Mouse (Mus musculus): ENCODE results near the gene Slc25a31. TPM values are rescaled to one million over a fixed set of nuclear protein-coding genes. Genes with fewer than 3 reads are reported as not detected.

Gene Slc25a31
- polyA plus RNA-seq, 1 experiment from 2014 or later = not detected

GRCm38 (mm10) chr3:40695162-40695561 is 13.5 kb upstream of the Slc25a31 start:
- H3K9me3 ChIP-seq (replicated peaks; ENCODE audit: control insufficient read depth, low read length) = no peaks in the 10 kb centered on the region
- ATAC-seq (ENCODE audit: low read depth) = no peak
- H3K27ac ChIP-seq (ENCODE audit: low read length) = no peak overlapping the region
- H3K4me1 ChIP-seq (ENCODE audit: control insufficient read depth, low read depth, low read length) = no peaks in the 10 kb centered on the region
- H3K4me3 ChIP-seq (ENCODE audit: low read depth, low read length) = no peak overlapping the region
- 82% methylated on average over 2 of the region's 2 CpGs for WGBS (ENCODE audit: insufficient replicate concordance)
- H3K4me2 ChIP-seq (ENCODE audit: low read depth, low read length) = no peak overlapping the region
- no peaks in the 10 kb centered on the region for H3K36me3 ChIP-seq (ENCODE audit: control insufficient read depth, insufficient read depth)
- no peak overlapping the region for H3K9ac ChIP-seq (ENCODE audit: low read depth, low read length)
- H3K27me3 ChIP-seq (ENCODE audit: control insufficient read depth, insufficient read depth, low read depth, low read length) = no peaks in the 10 kb centered on the region

- Histone ChIP-seq H3K4me3 (ENCODE audit: low read depth, low read length) (no peak overlapping the region), H3K4me2 (ENCODE audit: low read depth, low read length) (no peak overlapping the region), H3K36me3 (ENCODE audit: control insufficient read depth, insufficient read depth) (no peaks in the 10 kb centered on the region), H3K9me3 (replicated peaks; ENCODE audit: control insufficient read depth, low read length) (no peaks in the 10 kb centered on the region), H3K9ac (ENCODE audit: low read depth, low read length) (no peak overlapping the region), H3K4me1 (ENCODE audit: control insufficient read depth, low read depth, low read length) (no peaks in the 10 kb centered on the region), H3K27ac (ENCODE audit: low read length) (no peak overlapping the region), H3K27me3 (ENCODE audit: control insufficient read depth, insufficient read depth, low read depth, low read length) (no peaks in the 10 kb centered on the region)
- WGBS (ENCODE audit: insufficient replicate concordance) = 49% methylated on average over 3 of the region's 3 CpGs
- no peak for ATAC-seq (ENCODE audit: low read depth)
Measured at GRCm38 (mm10) chr3:40698834-40699233, 9.8 kb upstream of the Slc25a31 start.

- no peak overlapping the region for H3K4me3 ChIP-seq (ENCODE audit: low read depth, low read length)
- H3K4me1 ChIP-seq (ENCODE audit: control insufficient read depth, low read depth, low read length) = no peaks in the 10 kb centered on the region
- no peaks in the 10 kb centered on the region for H3K36me3 ChIP-seq (ENCODE audit: control insufficient read depth, insufficient read depth)
- no peaks in the 10 kb centered on the region for H3K9me3 ChIP-seq (replicated peaks; ENCODE audit: control insufficient read depth, low read length)
- H3K27me3 ChIP-seq (ENCODE audit: control insufficient read depth, insufficient read depth, low read depth, low read length) = no peaks in the 10 kb centered on the region
- no peak overlapping the region for H3K9ac ChIP-seq (ENCODE audit: low read depth, low read length)
- ATAC-seq (ENCODE audit: low read depth) = peak; percentile 87
- no peak overlapping the region for H3K4me2 ChIP-seq (ENCODE audit: low read depth, low read length)
- no peak overlapping the region for H3K27ac ChIP-seq (ENCODE audit: low read length)
- WGBS (ENCODE audit: insufficient replicate concordance) = 51% methylated on average over 5 of the region's 5 CpGs
Measured at GRCm38 (mm10) chr3:40704816-40705430, 3.7 kb upstream of the Slc25a31 start.

- no peak for ATAC-seq (ENCODE audit: low read depth)
Measured at GRCm38 (mm10) chr3:40716056-40716455, 7.4 kb downstream of the Slc25a31 start.

GRCm38 (mm10) chr3:40719022-40719421 is 10.4 kb downstream of the Slc25a31 start:
- no peaks in the 10 kb centered on the region for H3K4me1 ChIP-seq (ENCODE audit: control insufficient read depth, low read depth, low read length)
- H3K4me2 ChIP-seq (ENCODE audit: low read depth, low read length) = no peak overlapping the region
- no peak for ATAC-seq (ENCODE audit: low read depth)
- no peaks in the 10 kb centered on the region for H3K36me3 ChIP-seq (ENCODE audit: control insufficient read depth, insufficient read depth)
- no peaks in the 10 kb centered on the region for H3K27me3 ChIP-seq (ENCODE audit: control insufficient read depth, insufficient read depth, low read depth, low read length)
- H3K9me3 ChIP-seq (replicated peaks; ENCODE audit: control insufficient read depth, low read length) = no peaks in the 10 kb centered on the region
- WGBS (ENCODE audit: insufficient replicate concordance) = 63% methylated on average over 3 of the region's 3 CpGs
- H3K4me3 ChIP-seq (ENCODE audit: low read depth, low read length) = no peak overlapping the region
- H3K9ac ChIP-seq (ENCODE audit: low read depth, low read length) = no peak overlapping the region
- no peak overlapping the region for H3K27ac ChIP-seq (ENCODE audit: low read length)

More at GRCm38 (mm10) chr3:40716056-40716455, 7.4 kb downstream of the Slc25a31 start:
- Histone ChIP-seq H3K4me1 (ENCODE audit: control insufficient read depth, low read depth, low read length) (no peaks in the 10 kb centered on the region), H3K27me3 (ENCODE audit: control insufficient read depth, insufficient read depth, low read depth, low read length) (no peaks in the 10 kb centered on the region), H3K36me3 (ENCODE audit: control insufficient read depth, insufficient read depth) (no peaks in the 10 kb centered on the region), H3K9me3 (replicated peaks; ENCODE audit: control insufficient read depth, low read length) (no peaks in the 10 kb centered on the region), H3K27ac (ENCODE audit: low read length) (no peak overlapping the region), H3K4me2 (ENCODE audit: low read depth, low read length) (no peak overlapping the region), H3K9ac (ENCODE audit: low read depth, low read length) (no peak overlapping the region), H3K4me3 (ENCODE audit: low read depth, low read length) (no peak overlapping the region)
- WGBS (ENCODE audit: insufficient replicate concordance) = 26% methylated on average over 1 of the region's 1 CpGs

- ATAC-seq (ENCODE audit: low read depth) = no peak
- whole genome bisulfite sequencing (ENCODE audit: insufficient replicate concordance) = 23% methylated on average over 6 of the region's 6 CpGs
Measured at GRCm38 (mm10) chr3:40738381-40738912, 29.8 kb downstream of the Slc25a31 start.

GRCm38 (mm10) chr3:40744024-40744835 is 35.6 kb downstream of the Slc25a31 start, which contains the start of gene Hspa4l:
Hspa4l (plus strand) TSS chr3:40744495.
- Histone ChIP-seq H3K4me2 (ENCODE audit: low read depth, low read length) (peak within 1 kb of the TSS; percentile 98), H3K4me1 (ENCODE audit: control insufficient read depth, low read depth, low read length) (peaks cover 11% of the 10 kb centered on the region), H3K9me3 (replicated peaks; ENCODE audit: control insufficient read depth, low read length) (no peaks in the 10 kb centered on the region), H3K36me3 (ENCODE audit: control insufficient read depth, insufficient read depth) (no peaks in the 10 kb centered on the region), H3K9ac (ENCODE audit: low read depth, low read length) (peak within 1 kb of the TSS; percentile 87), H3K27ac (ENCODE audit: low read length) (peak within 1 kb of the TSS; percentile 94), H3K27me3 (ENCODE audit: control insufficient read depth, insufficient read depth, low read depth, low read length) (no peaks in the 10 kb centered on the region), H3K4me3 (ENCODE audit: low read depth, low read length) (peak within 1 kb of the TSS; percentile 76)
- ATAC-seq (ENCODE audit: low read depth) = no peak
- 25% methylated on average over 16 of the region's 16 CpGs for WGBS (ENCODE audit: insufficient replicate concordance)

More at GRCm38 (mm10) chr3:40738381-40738912, 29.8 kb downstream of the Slc25a31 start:
- no peak overlapping the region for H3K9ac ChIP-seq (ENCODE audit: low read depth, low read length)
- no peak overlapping the region for H3K4me2 ChIP-seq (ENCODE audit: low read depth, low read length)
- no peaks in the 10 kb centered on the region for H3K36me3 ChIP-seq (ENCODE audit: control insufficient read depth, insufficient read depth)
- no peak overlapping the region for H3K4me3 ChIP-seq (ENCODE audit: low read depth, low read length)
- no peaks in the 10 kb centered on the region for H3K9me3 ChIP-seq (replicated peaks; ENCODE audit: control insufficient read depth, low read length)
- no peaks in the 10 kb centered on the region for H3K27me3 ChIP-seq (ENCODE audit: control insufficient read depth, insufficient read depth, low read depth, low read length)
- no peaks in the 10 kb centered on the region for H3K4me1 ChIP-seq (ENCODE audit: control insufficient read depth, low read depth, low read length)
- H3K27ac ChIP-seq (ENCODE audit: low read length) = no peak overlapping the region

GRCm38 (mm10) chr3:40744836-40745660 is 36.4 kb downstream of the Slc25a31 start:
- peak overlapping the region; percentile 98 for H3K4me2 ChIP-seq (ENCODE audit: low read depth, low read length)
- ATAC-seq (ENCODE audit: low read depth) = peak; percentile 92
- H3K4me3 ChIP-seq (ENCODE audit: low read depth, low read length) = peak overlapping the region; percentile 76
- H3K9ac ChIP-seq (ENCODE audit: low read depth, low read length) = peak overlapping the region; percentile 87
- H3K36me3 ChIP-seq (ENCODE audit: control insufficient read depth, insufficient read depth) = no peaks in the 10 kb centered on the region
- H3K27me3 ChIP-seq (ENCODE audit: control insufficient read depth, insufficient read depth, low read depth, low read length) = no peaks in the 10 kb centered on the region
- WGBS (ENCODE audit: insufficient replicate concordance) = under 1% methylated on average over 67 of the region's 93 CpGs
- H3K4me1 ChIP-seq (ENCODE audit: control insufficient read depth, low read depth, low read length) = peaks cover 11% of the 10 kb centered on the region
- peak overlapping the region; percentile 94 for H3K27ac ChIP-seq (ENCODE audit: low read length)
- H3K9me3 ChIP-seq (replicated peaks; ENCODE audit: control insufficient read depth, low read length) = no peaks in the 10 kb centered on the region
